Mouse (Mus musculus): ENCODE results near the gene Mipep.

GRCm38 (mm10) chr14:60935705-60936104 lies 151.3 kb downstream of the Mipep start:
- TF ChIP-seq CTCF (IDR thresholded peaks at IDR 0.05; ENCODE audit: control insufficient read depth, insufficient read depth, insufficient replicate concordance, low read depth, low read length) = no peak
- TF ChIP-seq POLR2A (IDR thresholded peaks at IDR 0.05; ENCODE audit: control insufficient read depth, low read depth, low read length) = no peak

Data from testis, adult 2 months (tissue).